In the genomic region with DNA sequence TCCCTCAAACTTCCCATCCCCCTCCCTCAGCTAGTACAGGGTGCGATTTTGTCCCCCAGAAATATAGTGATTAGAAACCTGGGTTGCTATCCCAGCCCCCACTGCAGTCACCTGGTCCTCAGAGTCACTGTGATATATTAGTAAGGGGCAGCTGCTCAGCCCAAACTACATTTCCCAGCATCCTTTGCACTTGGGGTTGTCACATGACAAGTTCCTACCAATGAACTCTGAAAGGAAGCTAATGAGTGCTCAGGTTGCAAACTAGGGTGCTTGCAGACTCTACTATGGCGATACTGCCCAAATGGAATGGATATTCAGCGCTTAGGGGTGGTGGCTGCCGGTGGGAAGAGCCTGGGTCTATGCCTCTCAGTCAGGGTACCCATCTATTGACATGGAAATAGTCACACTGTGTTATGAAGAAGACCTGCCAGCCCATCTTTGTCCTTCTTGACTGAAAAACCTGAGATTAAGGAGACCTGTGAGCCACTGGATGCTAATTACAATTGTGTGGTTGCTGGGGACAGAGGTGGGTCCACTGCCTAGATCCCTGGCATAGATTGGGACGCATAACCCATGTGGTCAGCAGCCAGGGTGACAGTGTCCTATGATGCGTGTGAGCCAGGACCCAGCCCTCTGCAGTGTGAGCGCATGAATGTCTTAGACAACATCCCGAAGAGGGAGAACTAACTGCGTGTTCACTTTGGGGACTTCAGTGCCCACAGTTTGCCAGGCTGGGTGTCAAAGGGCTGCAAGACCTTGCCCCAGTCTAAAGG, we compare ENCODE assay signal across 8 mouse cellular contexts. TPM values are rescaled to one million over a fixed set of nuclear protein-coding genes. Genes with fewer than 3 reads are reported as not detected.
DNase-seq lines count a peak whose midpoint lies in the region; ATAC-seq and TF ChIP-seq lines count a peak whose summit lies in the region.

No protein-coding gene starts in this region.

- no peak overlapping the region for H3K4me3 ChIP-seq in C2C12 (ENCODE audit: insufficient read depth, poor library complexity, severe bottlenecking)
- no peak overlapping the region for H3K4me3 ChIP-seq in embryonic facial prominence, embryonic 13.5 days
- H3K4me3 ChIP-seq in intestine, embryonic 15.5 days (replicated peaks) = no peak overlapping the region
- H3K4me3 ChIP-seq in stomach, embryonic 14.5 days (ENCODE audit: low read depth, low read length) = no peak overlapping the region

- no peaks in the 10 kb centered on the region for H3K9me3 ChIP-seq in embryonic facial prominence, embryonic 13.5 days
- H3K9me3 ChIP-seq in intestine, embryonic 15.5 days = no peaks in the 10 kb centered on the region
- H3K9me3 ChIP-seq in stomach, embryonic 14.5 days (ENCODE audit: control insufficient read depth, low read depth, low read length) = no peaks in the 10 kb centered on the region

- no peak for TF ChIP-seq CTCF in C2C12 (IDR thresholded peaks at IDR 0.05; ENCODE audit: control insufficient read depth, insufficient read depth, insufficient read length)

- H3K79me2 ChIP-seq in C2C12 (ENCODE audit: control insufficient read depth, insufficient read depth) = no peaks in the 10 kb centered on the region

- peak; percentile 54 for DNase-seq in 416B (ENCODE audit: low read depth)
- DNase-seq in lung, postnatal 36 days = peak; percentile 62
- DNase-seq in right cerebral cortex, postnatal 25 days = no peak
- DNase-seq in urinary bladder, postnatal 36 days (ENCODE audit: low spot score in 2 of 2) = no peak

- H3K4me1 ChIP-seq in embryonic facial prominence, embryonic 13.5 days = peaks cover 29% of the 10 kb centered on the region
- 0 out of 2 replicates have a peak, but pooled peaks cover 6% of the 10 kb centered on the region for H3K4me1 ChIP-seq in intestine, embryonic 15.5 days (replicated peaks)
- peaks cover 6% of the 10 kb centered on the region; the same call in 1 of the 2 replicates for H3K4me1 ChIP-seq in stomach, embryonic 14.5 days (ENCODE audit: control insufficient read depth, insufficient read depth, low read length)

- H3K27ac ChIP-seq in embryonic facial prominence, embryonic 13.5 days = peak overlapping the region; percentile 48; the same call in 1 of the 2 replicates
- no peak overlapping the region for H3K27ac ChIP-seq in intestine, embryonic 15.5 days
- no peak overlapping the region for H3K27ac ChIP-seq in stomach, embryonic 14.5 days (ENCODE audit: low read length)

- H3ac ChIP-seq in C2C12 (ENCODE audit: control insufficient read depth, insufficient read length, low read depth) = no peak overlapping the region

- no peak overlapping the region for H3K9ac ChIP-seq in embryonic facial prominence, embryonic 13.5 days
- no peak overlapping the region for H3K9ac ChIP-seq in intestine, embryonic 15.5 days
- H3K9ac ChIP-seq in stomach, embryonic 14.5 days (replicated peaks; ENCODE audit: low read depth, low read length) = no peak overlapping the region

- H3K27me3 ChIP-seq in C2C12 (ENCODE audit: control insufficient read depth, insufficient read depth, insufficient read length) = peaks cover 59% of the 10 kb centered on the region
- no peaks in the 10 kb centered on the region for H3K27me3 ChIP-seq in embryonic facial prominence, embryonic 13.5 days
- no peaks in the 10 kb centered on the region for H3K27me3 ChIP-seq in intestine, embryonic 15.5 days (replicated peaks)
- no peaks in the 10 kb centered on the region for H3K27me3 ChIP-seq in stomach, embryonic 14.5 days (ENCODE audit: control insufficient read depth, insufficient read depth, low read length)

- peak; percentile 61; the same call in 1 of the 2 replicates for ATAC-seq in embryonic facial prominence, embryonic 13.5 days (ENCODE audit: insufficient number of reproducible peaks, insufficient read depth, low FRiP score, low TSS enrichment, low read depth)
- peak; percentile 59 for ATAC-seq in intestine, embryonic 15.5 days
- peak; percentile 71; the same call in 1 of the 2 replicates for ATAC-seq in stomach, embryonic 14.5 days (ENCODE audit: insufficient number of reproducible peaks, insufficient read depth, low FRiP score, low read depth)

- peak overlapping the region; percentile 47 for H3K4me2 ChIP-seq in embryonic facial prominence, embryonic 13.5 days
- H3K4me2 ChIP-seq in intestine, embryonic 15.5 days (replicated peaks) = no peak overlapping the region
- no peak overlapping the region for H3K4me2 ChIP-seq in stomach, embryonic 14.5 days (replicated peaks; ENCODE audit: low read depth, low read length)

- H3K79me3 ChIP-seq in C2C12 (ENCODE audit: low read depth) = no peaks in the 10 kb centered on the region

- H3K36me3 ChIP-seq in C2C12 (ENCODE audit: control insufficient read depth, insufficient read depth) = no peaks in the 10 kb centered on the region
- H3K36me3 ChIP-seq in embryonic facial prominence, embryonic 13.5 days = no peaks in the 10 kb centered on the region
- H3K36me3 ChIP-seq in intestine, embryonic 15.5 days = no peaks in the 10 kb centered on the region
- H3K36me3 ChIP-seq in stomach, embryonic 14.5 days (ENCODE audit: control insufficient read depth, insufficient read depth, low read length) = no peaks in the 10 kb centered on the region

- WGBS in embryonic facial prominence, embryonic 13.5 days = 49% methylated on average over 9 of the region's 9 CpGs
- 51% methylated on average over 9 of the region's 9 CpGs for WGBS in intestine, embryonic 15.5 days
- WGBS in stomach, embryonic 14.5 days = 50% methylated on average over 9 of the region's 9 CpGs

TF ChIP-seq in C2C12, 6 proteins besides CTCF, POLR2A, EP300 and RAD21:
- TF ChIP-seq CEBPB (IDR thresholded peaks at IDR 0.05; ENCODE audit: low read depth) = no peak
- TF ChIP-seq USF1 (IDR thresholded peaks at IDR 0.05; ENCODE audit: low read depth) = peak; percentile 69
- TF ChIP-seq MAX (IDR thresholded peaks at IDR 0.05) = no peak
- no peak for TF ChIP-seq MYOD1 (IDR thresholded peaks at IDR 0.05; ENCODE audit: control insufficient read depth, insufficient read length, low read depth)
- no peak for TF ChIP-seq FOSL1 (IDR thresholded peaks at IDR 0.05; ENCODE audit: insufficient read depth, low read length, poor library complexity, severe bottlenecking)
- no peak for TF ChIP-seq MYOG (IDR thresholded peaks at IDR 0.05; ENCODE audit: control insufficient read depth, extremely low read depth, insufficient read length)

RNA-seq across cellular contexts. Expression of gene Alpl, which starts 56.8 kb away (rescaled TPM):
- polyA plus RNA-seq in C2C12 (2012; fragmentation: generic; extraction: Trizol) = 0.13 TPM
- 110 and 122 TPM in 2 replicates for polyA plus RNA-seq in embryonic facial prominence, embryonic 13.5 days (2015; fragmentation: Nextera tagmentation; extraction: Ambion mirVana)
- polyA plus RNA-seq in intestine, embryonic 15.5 days (2015; fragmentation: Nextera tagmentation; extraction: Ambion mirVana) = 3.8 and 4.6 TPM in 2 replicates
- polyA plus RNA-seq in stomach, embryonic 14.5 days (2014; fragmentation: Nextera tagmentation; extraction: Ambion mirVana) = 21.9 and 24.9 TPM in 2 replicates

Comparison
In these comparisons a context has a peak if more than half of its experiments do, and no peak if none do; other contexts are left out.
1. DNase-seq: peak in 416B (single experiment) and lung, postnatal 36 days (single experiment); none in right cerebral cortex, postnatal 25 days (single experiment) and urinary bladder, postnatal 36 days (0 of 2).
2. Peak in every context shown above with its lines, with median percentiles within 50 percentile points of each other: ATAC-seq.